Mouse (Mus musculus): ENCODE results near the gene Arrdc5. TPM values are rescaled to one million over a fixed set of nuclear protein-coding genes. Genes with fewer than 3 reads are reported as not detected.
"Not testable (repeated sequence)": the region's sequence is repeated elsewhere in the genome, so short reads cannot be mapped to it uniquely, and the experiment has no call there.

The Arrdc5 gene
- polyA plus RNA-seq, 1 experiment = not detected

- WGBS = 55% methylated on average over 2 of the region's 2 CpGs
- not testable (repeated sequence) for DNase-seq (ENCODE audit: low read depth, low spot score)
Measured at GRCm38 (mm10) chr17:56258812-56259211, 41.3 kb downstream of the Arrdc5 start.

- 91% methylated on average over 19 of the region's 19 CpGs for WGBS
Measured at GRCm38 (mm10) chr17:56258269-56258668, 41.8 kb downstream of the Arrdc5 start.

GRCm38 (mm10) chr17:56257181-56257894, 42.7 kb downstream of the Arrdc5 start:
- WGBS = 5% methylated on average over 58 of the region's 58 CpGs
- DNase-seq (ENCODE audit: low read depth, low spot score) = no peak

More at GRCm38 (mm10) chr17:56258269-56258668, 41.8 kb downstream of the Arrdc5 start:
- DNase-seq (ENCODE audit: low read depth, low spot score) = not testable (repeated sequence)

- DNase-seq (ENCODE audit: low read depth, low spot score) = peak; percentile 93
- WGBS = under 1% methylated on average over 28 of the region's 28 CpGs
Measured at GRCm38 (mm10) chr17:56256239-56256881, 43.7 kb downstream of the Arrdc5 start, which contains the start of gene Fem1a. TSS of gene Fem1a (plus strand) at chr17:56256810.

GRCm38 (mm10) chr17:56255863-56256238, 44.2 kb downstream of the Arrdc5 start:
- WGBS = under 1% methylated on average over 32 of the region's 32 CpGs
- DNase-seq (ENCODE audit: low read depth, low spot score) = peak; percentile 98

GRCm38 (mm10) chr17:56255429-56255828, 44.7 kb downstream of the Arrdc5 start:
- 16% methylated on average over 9 of the region's 9 CpGs for WGBS
- no peak for DNase-seq (ENCODE audit: low read depth, low spot score)

- no peak for DNase-seq (ENCODE audit: low read depth, low spot score)
- WGBS = 83% methylated on average over 4 of the region's 4 CpGs
Measured at GRCm38 (mm10) chr17:56254695-56255094, 45.4 kb downstream of the Arrdc5 start.

GRCm38 (mm10) chr17:56251136-56251829, 48.8 kb downstream of the Arrdc5 start:
- DNase-seq (ENCODE audit: low read depth, low spot score) = no peak
- whole genome bisulfite sequencing = 21% methylated on average over 6 of the region's 6 CpGs

- WGBS = 58% methylated on average over 7 of the region's 7 CpGs
Measured at GRCm38 (mm10) chr17:56245608-56246007, 54.5 kb downstream of the Arrdc5 start.

More at GRCm38 (mm10) chr17:56245608-56246007, 54.5 kb downstream of the Arrdc5 start:
- no peak for DNase-seq (ENCODE audit: low read depth, low spot score)

Other genes starting within 250 kb of the Arrdc5 start
- gene Ubxn6, start 225.3 kb downstream of the Arrdc5 start, polyA plus RNA-seq (2012; rRNA removed) = 51.6 and 65.0 TPM in 2 replicates
- 22.2 and 26.6 TPM in 2 replicates for gene Hdgfl2, start 220.7 kb downstream of the Arrdc5 start, polyA plus RNA-seq (2012; rRNA removed)
- 12.9 and 18.1 TPM in 2 replicates for gene Plin4, start 190.5 kb downstream of the Arrdc5 start, polyA plus RNA-seq (2012; rRNA removed)
- 0.27 and 0.49 TPM in 2 replicates for gene Plin5, start 182.7 kb downstream of the Arrdc5 start, polyA plus RNA-seq (2012; rRNA removed)
- gene Lrg1, start 178.3 kb downstream of the Arrdc5 start, polyA plus RNA-seq (2012; rRNA removed) = 13.0 and 29.5 TPM in 2 replicates
- gene Sema6b, start 159.9 kb downstream of the Arrdc5 start, polyA plus RNA-seq (2012; rRNA removed) = 3.3 and 3.5 TPM in 2 replicates
- 11.3 and 13.6 TPM in 2 replicates for gene Tnfaip8l1, start 137.8 kb downstream of the Arrdc5 start, polyA plus RNA-seq (2012; rRNA removed)
- 112 and 113 TPM in 2 replicates for gene Mydgf, start 116.4 kb downstream of the Arrdc5 start, polyA plus RNA-seq (2012; rRNA removed)
- 33.6 and 42.8 TPM in 2 replicates for gene Dpp9, start 81.4 kb downstream of the Arrdc5 start, polyA plus RNA-seq (2012; rRNA removed)
- 15.2 and 19.1 TPM in 2 replicates for gene Fem1a, start 43.5 kb downstream of the Arrdc5 start, polyA plus RNA-seq (2012; rRNA removed)
- 45.4 and 61.3 TPM in 2 replicates for gene Ticam1, start 23.5 kb downstream of the Arrdc5 start, polyA plus RNA-seq (2012; rRNA removed)
- gene Plin3, start 7.4 kb downstream of the Arrdc5 start, polyA plus RNA-seq (2012; rRNA removed) = 81.6 and 154 TPM in 2 replicates
- 29.2 and 30.7 TPM in 2 replicates for gene Uhrf1, start 3.0 kb upstream of the Arrdc5 start, polyA plus RNA-seq (2012; rRNA removed)
- gene Kdm4b, start 25.8 kb upstream of the Arrdc5 start, polyA plus RNA-seq (2012; rRNA removed) = 16.4 and 22.7 TPM in 2 replicates
- gene Ptprs, start 176.2 kb upstream of the Arrdc5 start, polyA plus RNA-seq (2012; rRNA removed) = 24.2 and 47.4 TPM in 2 replicates
- not detected in 2 replicates for gene Znrf4, start 212.1 kb upstream of the Arrdc5 start, polyA plus RNA-seq (2012; rRNA removed)

All from large intestine, adult 2 months (tissue).